Mouse (Mus musculus): ENCODE measurements around the gene AC109138.7.
A peak's percentile ranks its signal among the peaks of the same experiment; 100 is the strongest.

The AC109138.7 gene

GRCm38 (mm10) chr19:4193129-4193528 lies 21.0 kb upstream of the AC109138.7 start:
- no peak for DNase-seq (ENCODE audit: low spot score)

GRCm38 (mm10) chr19:4194021-4194724 lies 20.0 kb upstream of the AC109138.7 start:
- no peak for DNase-seq (ENCODE audit: low spot score)

GRCm38 (mm10) chr19:4194776-4195650 lies 19.1 kb upstream of the AC109138.7 start:
- no peak for DNase-seq (ENCODE audit: low spot score)

- DNase-seq (ENCODE audit: low spot score) = no peak
Observed at GRCm38 (mm10) chr19:4196048-4196447, 18.1 kb upstream of the AC109138.7 start.

- no peak for DNase-seq (ENCODE audit: low spot score)
Observed at GRCm38 (mm10) chr19:4196548-4196947, 17.6 kb upstream of the AC109138.7 start.

- DNase-seq (ENCODE audit: low spot score) = no peak
Observed at GRCm38 (mm10) chr19:4197180-4197579, 17.0 kb upstream of the AC109138.7 start.

- peak; percentile 92 for DNase-seq (ENCODE audit: low spot score)
Observed at GRCm38 (mm10) chr19:4201291-4201909, 12.8 kb upstream of the AC109138.7 start, which contains the start of gene Rad9a. Gene Rad9a, minus strand, starts transcription at chr19:4201662.

- no peak for DNase-seq (ENCODE audit: low spot score)
Observed at GRCm38 (mm10) chr19:4202149-4202548, 12.0 kb upstream of the AC109138.7 start.

GRCm38 (mm10) chr19:4203148-4203547 lies 11.0 kb upstream of the AC109138.7 start:
- no peak for DNase-seq (ENCODE audit: low spot score)

- no peak for DNase-seq (ENCODE audit: low spot score)
Observed at GRCm38 (mm10) chr19:4203604-4204326, 10.4 kb upstream of the AC109138.7 start.

- DNase-seq (ENCODE audit: low spot score) = no peak
Observed at GRCm38 (mm10) chr19:4204889-4205288, 9.3 kb upstream of the AC109138.7 start.

GRCm38 (mm10) chr19:4206971-4207370 lies 7.2 kb upstream of the AC109138.7 start:
- DNase-seq (ENCODE audit: low spot score) = peak; percentile 64

- DNase-seq (ENCODE audit: low spot score) = no peak
Observed at GRCm38 (mm10) chr19:4208563-4208962, 5.6 kb upstream of the AC109138.7 start.

- DNase-seq (ENCODE audit: low spot score) = no peak
Observed at GRCm38 (mm10) chr19:4211891-4212588, 2.1 kb upstream of the AC109138.7 start.

GRCm38 (mm10) chr19:4213524-4213974 lies 608 bp upstream of the AC109138.7 start:
- DNase-seq (ENCODE audit: low spot score) = no peak

GRCm38 (mm10) chr19:4214771-4215450 lies 754 bp downstream of the AC109138.7 start:
- no peak for DNase-seq (ENCODE audit: low spot score)

GRCm38 (mm10) chr19:4215451-4215840 lies 1.3 kb downstream of the AC109138.7 start:
- no peak for DNase-seq (ENCODE audit: low spot score)

GRCm38 (mm10) chr19:4216041-4216685 lies 2.0 kb downstream of the AC109138.7 start:
- no peak for DNase-seq (ENCODE audit: low spot score)

GRCm38 (mm10) chr19:4217140-4217539 lies 3.0 kb downstream of the AC109138.7 start:
- DNase-seq (ENCODE audit: low spot score) = no peak

- DNase-seq (ENCODE audit: low spot score) = no peak
Observed at GRCm38 (mm10) chr19:4217855-4218254, 3.7 kb downstream of the AC109138.7 start.
